Mouse (Mus musculus) embryo, embryonic 10 days (tissue): ENCODE data around the gene Hspa4.
"Not testable (repeated sequence)": the region's sequence is repeated elsewhere in the genome, so short reads cannot be mapped to it uniquely, and the experiment has no call there.

Experiments
- DNase-seq: peaks from one replicate; pipeline ENCODE4 v3.0.0-alpha.2; 2015; ENCODE audit warnings: low spot score

Gene Hspa4

GRCm38 (mm10) chr11:53300330-53301166 lies at the start of gene Hspa4:
Gene Hspa4, minus strand, starts transcription at chr11:53300457.
- DNase-seq, result peak; percentile 99

DNA sequence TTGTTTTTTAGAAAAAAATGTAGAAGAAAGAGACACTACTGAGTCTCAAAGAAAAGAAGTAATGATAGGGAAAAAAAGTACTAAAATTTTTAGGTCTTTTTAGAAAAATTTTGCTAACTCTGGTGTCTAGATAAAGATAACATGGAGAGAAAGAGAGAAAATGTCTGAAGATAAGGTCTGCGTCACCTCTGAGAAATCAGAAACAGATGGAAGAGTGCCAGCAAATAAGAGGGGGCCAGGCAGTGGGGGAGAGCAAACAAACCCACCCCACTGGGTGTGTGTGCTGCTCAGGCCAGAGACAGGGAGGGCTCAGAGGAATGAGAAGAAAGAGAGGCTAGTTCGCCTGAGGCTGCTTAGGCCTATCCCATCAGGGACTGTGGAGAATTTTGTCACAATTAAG lies 45.5 kb upstream of the Hspa4 start:
- DNase-seq, result peak; percentile 22

- no peak for DNase-seq
Observed at GRCm38 (mm10) chr11:53345328-53345727, 45.1 kb upstream of the Hspa4 start.

GRCm38 (mm10) chr11:53342711-53343110 lies 42.5 kb upstream of the Hspa4 start:
- DNase-seq, result no peak

- DNase-seq, result not testable (repeated sequence)
Observed at GRCm38 (mm10) chr11:53341019-53341418, 40.8 kb upstream of the Hspa4 start.

GRCm38 (mm10) chr11:53337684-53338083 lies 37.4 kb upstream of the Hspa4 start:
- no peak for DNase-seq

DNA sequence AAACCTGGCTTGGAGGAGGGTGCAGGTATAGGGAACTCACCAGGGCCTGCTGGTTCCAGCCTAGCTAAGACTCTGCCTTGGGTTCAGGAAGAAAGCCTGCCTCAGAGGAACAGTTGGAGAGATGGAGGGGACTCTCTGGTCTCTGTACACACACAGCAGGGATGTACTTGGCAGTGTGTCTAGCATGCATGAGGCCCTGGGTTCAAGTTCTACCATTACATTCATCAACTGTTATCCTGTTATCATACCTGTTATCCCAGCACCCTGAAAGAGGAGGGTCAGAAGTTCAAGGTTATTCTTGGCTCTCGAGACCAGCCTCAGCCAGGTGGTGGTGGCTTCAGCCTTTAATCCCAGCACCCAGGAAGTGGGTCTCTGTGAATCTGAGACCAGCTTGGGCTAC lies 36.7 kb upstream of the Hspa4 start:
- no peak for DNase-seq

- no peak for DNase-seq
Observed at GRCm38 (mm10) chr11:53336182-53336571, 35.9 kb upstream of the Hspa4 start.

DNA sequence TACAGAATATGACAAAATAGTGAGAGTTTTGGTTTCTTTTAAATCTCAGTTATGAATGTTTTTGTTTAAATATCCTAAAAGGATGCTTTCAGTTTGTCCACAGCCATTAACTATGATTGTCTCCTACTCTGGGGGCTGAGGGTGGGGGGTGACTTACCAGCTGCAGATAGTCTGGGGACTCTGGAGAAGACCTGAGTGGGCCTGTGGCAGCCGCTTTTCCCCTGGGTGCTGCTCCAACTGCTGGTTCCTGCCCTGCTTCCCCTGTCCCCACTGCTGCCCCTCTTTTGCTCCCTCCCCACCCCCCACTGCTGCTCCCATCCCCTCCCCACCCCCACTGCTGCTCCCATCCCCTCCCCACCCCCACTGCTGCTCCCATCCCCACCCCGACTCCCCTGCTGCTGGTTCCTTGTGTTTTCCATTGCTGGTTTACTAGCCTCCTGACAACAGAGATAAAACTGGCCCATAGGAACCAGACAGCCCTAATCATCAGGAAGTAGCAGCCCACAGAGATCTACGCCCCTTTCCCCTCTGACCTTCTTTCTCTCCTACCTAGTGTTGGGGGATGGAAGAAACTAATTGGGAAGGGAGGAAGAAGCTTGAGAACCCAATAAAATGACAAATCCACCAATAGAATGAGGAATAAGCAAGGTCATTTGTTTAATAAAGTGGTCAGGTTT lies 35.4 kb upstream of the Hspa4 start:
- DNase-seq, result peak; percentile 13

DNA sequence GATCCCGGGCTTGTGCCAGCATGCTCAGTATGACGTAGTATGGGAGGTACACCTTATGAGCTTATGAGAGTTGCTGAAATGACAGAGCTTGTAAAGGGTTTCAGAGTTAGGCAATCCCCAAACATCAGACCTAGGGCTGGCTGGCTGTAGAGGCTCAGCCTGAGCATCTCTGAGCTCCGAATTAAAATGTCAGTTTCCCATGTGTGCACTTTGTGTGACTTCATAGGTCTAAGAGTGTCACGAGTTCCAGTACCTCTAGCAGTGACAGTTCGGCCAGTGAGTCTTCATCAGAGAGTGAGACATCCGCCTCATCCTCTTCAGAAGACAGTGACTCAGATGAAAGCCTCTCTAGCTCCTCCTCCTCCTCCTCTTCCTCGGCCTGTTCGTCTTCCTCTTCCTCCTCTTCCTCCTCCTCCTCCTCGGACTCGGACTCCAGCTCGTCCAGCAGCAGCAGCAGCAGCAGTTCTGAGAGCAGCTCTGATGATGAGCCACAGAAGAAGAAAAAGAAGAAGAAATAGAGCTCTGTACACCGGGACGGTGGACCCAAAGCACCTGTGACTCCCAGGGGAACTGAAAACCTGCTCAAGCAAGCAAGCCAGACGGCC lies 31.9 kb upstream of the Hspa4 start:
- DNase-seq, result no peak

GRCm38 (mm10) chr11:53331121-53331520 lies 30.9 kb upstream of the Hspa4 start:
- no peak for DNase-seq

DNA sequence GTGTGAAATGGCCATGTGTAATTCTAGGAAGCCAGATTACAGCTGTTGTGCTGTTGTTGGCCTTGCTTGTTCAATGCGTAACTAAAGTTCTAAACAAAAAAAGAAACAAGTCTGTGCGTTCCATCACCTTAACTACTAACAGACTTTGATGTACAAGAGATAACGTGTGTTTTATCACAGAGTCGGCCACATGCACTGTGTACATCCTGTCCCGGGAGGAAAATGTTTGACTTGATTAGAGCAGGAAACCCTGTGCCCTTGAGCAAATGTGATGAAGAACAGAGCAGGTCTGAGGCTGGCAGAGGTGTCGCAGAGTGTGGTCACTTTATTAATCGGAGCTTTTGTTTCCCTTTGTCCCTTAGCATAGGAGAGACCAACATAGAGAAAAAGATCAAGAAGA lies 30.1 kb upstream of the Hspa4 start:
- no peak for DNase-seq

DNA sequence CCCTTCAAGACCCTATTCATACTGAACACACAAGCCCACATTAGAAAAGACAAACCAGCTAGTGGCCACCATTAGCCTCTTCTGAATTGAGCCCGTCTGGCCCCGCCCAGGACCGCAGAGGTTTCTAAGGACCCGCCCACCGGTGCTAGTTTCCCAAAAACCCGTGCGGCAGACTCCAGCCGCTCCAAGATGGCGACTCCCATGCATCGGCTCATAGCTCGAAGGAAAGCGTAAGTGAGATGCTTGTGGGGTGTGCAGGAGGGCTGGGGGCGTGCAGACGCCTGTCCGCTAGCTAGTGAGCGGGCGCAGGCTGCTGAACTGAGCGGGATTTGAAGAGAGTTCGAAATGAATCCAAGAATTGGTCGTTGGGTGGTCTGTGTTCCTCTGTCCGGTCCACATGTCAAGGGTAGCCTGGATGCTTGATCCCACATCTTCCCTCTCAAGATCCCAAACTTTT lies 24.3 kb upstream of the Hspa4 start, which contains the start of gene Zcchc10:
Gene Zcchc10, plus strand, starts transcription at position 168 of the 457 bp plus-strand sequence.
- DNase-seq, result peak; percentile 92

DNA sequence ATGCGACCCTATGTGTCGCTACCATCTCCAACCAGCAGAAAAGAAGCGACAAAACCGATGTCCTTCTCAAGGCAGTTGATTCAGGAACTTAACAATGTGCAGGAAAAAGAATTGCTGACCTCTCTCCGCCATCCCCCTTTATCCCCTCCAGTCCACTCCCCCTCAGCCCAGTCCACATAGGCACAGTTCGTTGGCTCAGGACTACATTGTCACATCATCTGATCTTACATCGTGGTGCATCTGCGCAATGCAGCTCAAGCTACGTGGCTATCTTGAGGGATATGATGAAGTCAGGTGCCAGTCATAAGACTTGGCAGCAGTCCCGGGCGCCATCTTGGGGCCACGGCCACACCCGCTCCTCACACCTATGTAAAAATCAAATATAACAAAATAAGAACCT lies 19.6 kb upstream of the Hspa4 start:
- not testable (repeated sequence) for DNase-seq

GRCm38 (mm10) chr11:53318568-53318967 lies 18.3 kb upstream of the Hspa4 start:
- DNase-seq, result not testable (repeated sequence)

DNA sequence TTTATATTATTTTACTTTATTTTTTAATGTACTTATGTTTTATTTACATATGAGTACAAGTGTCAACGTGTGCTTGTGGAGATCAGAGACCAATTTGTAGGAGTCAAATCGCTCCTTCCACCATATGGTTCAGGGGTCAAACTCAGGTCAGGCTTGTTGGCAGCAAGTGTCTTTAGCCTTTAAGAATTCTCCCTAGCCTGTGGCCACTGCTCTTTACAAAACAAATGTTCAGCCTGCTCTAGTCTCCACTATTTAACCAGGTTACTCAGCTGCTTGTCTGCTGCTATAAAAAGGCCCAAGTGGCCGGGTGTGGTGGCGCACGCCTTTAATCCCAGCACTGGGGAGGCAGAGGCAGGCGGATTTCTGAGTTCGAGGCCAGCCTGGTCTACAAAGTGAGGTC lies 17.8 kb upstream of the Hspa4 start:
- DNase-seq, result peak; percentile 63

GRCm38 (mm10) chr11:53316996-53317395 lies 16.7 kb upstream of the Hspa4 start:
- DNase-seq, result peak; percentile 62

DNA sequence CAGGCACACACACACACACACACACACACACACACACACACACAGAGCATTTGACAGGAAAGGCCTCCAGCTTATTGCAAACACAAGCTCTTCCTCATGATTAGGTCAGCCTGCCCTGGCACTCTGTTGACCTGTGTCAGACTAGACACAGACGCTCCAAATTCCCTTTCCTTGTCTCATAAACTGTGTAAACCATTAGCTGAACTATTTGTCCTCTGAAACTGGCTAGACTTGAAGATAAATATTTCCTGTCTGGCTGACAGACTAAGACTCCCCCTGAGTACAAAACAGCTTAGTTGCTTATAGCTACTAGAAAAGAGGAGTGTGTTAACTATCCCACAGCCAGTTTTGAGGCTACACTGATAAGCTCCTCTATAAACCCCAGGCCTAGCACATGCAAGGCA lies 14.5 kb upstream of the Hspa4 start:
- DNase-seq, result peak; percentile 18

- not testable (repeated sequence) for DNase-seq
Observed at GRCm38 (mm10) chr11:53312823-53313222, 12.6 kb upstream of the Hspa4 start.

GRCm38 (mm10) chr11:53311385-53311784 lies 11.1 kb upstream of the Hspa4 start:
- DNase-seq, result no peak

- no peak for DNase-seq
Observed at GRCm38 (mm10) chr11:53308884-53309310, 8.6 kb upstream of the Hspa4 start.

DNA sequence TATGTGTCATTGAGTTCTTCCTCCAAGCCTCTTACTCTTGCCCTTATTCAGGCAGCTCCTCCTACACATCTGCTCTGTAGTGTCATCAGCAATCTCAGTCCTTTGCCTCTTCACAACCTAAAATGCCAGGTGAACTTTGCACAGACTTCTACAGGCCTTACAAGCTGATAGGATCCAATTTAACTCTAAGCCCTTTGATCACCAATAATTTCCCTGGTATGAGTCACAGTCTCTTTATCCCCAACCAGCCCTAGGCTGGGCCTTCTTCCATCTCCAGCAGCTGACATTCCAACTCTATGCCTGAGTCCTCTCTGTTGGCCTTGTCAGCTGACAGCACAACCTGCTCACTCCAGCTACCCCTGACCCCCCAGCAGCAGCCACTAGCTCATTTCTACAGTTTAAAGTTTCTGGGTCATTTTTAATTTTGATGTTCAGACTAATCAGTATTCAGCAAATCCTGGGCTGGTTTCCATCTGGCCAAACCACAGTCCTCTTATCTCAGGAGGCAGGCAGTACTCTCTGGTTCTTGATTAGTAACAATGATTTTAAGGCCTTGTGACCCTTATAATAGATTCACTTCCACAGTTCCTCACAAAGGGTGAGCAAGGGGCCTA lies 8.1 kb upstream of the Hspa4 start:
- DNase-seq, result no peak
